Mouse (Mus musculus) MEL (cell line): ENCODE measurements around the gene Edc3. TPM values are rescaled to one million over a fixed set of nuclear protein-coding genes. Genes with fewer than 3 reads are reported as not detected.

Experiments used
- DNase-seq: peaks from one replicate; pipeline ENCODE4 v3.0.0; 2011; ENCODE audit warnings: low read depth, low spot score
- H3K27ac ChIP-seq: 2 replicates; pipeline ENCODE4 v1.5.1; 2012; ENCODE audit warnings: low read depth, mild to moderate bottlenecking, control low read depth, low read length, moderate library complexity; ENCODE audit not compliant: control insufficient read depth
- H3K27me3 ChIP-seq, 2 experiments: fragments of 150-350 bp in 1 of 2; sonication (generic) in 1 of 2; 2 replicates each; pipeline ENCODE4 v1.6.1; 2012; ENCODE audit warnings: low read length in 2 of 2, mild to moderate bottlenecking in 2 of 2, improper control_type of control experiment in 1 of 2, moderate library complexity in 1 of 2; ENCODE audit not compliant: insufficient read depth in 2 of 2, control insufficient read depth in 1 of 2
- H3K36me3 ChIP-seq, 2 experiments: 2 replicates each; pipeline ENCODE4 v1.6.1; 2012 to 2014; ENCODE audit warnings: low read length in 2 of 2, improper control_type of control experiment in 1 of 2, inconsistent platforms in 1 of 2, mild to moderate bottlenecking in 1 of 2; ENCODE audit not compliant: insufficient read depth in 2 of 2, control insufficient read depth in 1 of 2
- H3K4me1 ChIP-seq, 2 experiments: fragments of 150-350 bp in 1 of 2; sonication (generic) in 1 of 2; 2 replicates each; pipeline ENCODE4 v1.6.1; 2012; ENCODE audit warnings: low read length in 2 of 2, improper control_type of control experiment in 1 of 2, mild to moderate bottlenecking in 1 of 2; ENCODE audit not compliant: insufficient read depth in 2 of 2, control insufficient read depth in 1 of 2
- H3K4me3 ChIP-seq, 2 experiments: fragments of 150-350 bp in 1 of 2; sonication (generic) in 1 of 2; 2 replicates each; pipeline ENCODE4 v1.5.1; 2012; ENCODE audit warnings: low read depth in 2 of 2, low read length in 2 of 2, mild to moderate bottlenecking in 2 of 2, moderate library complexity in 2 of 2, control low read depth in 1 of 2, improper control_type of control experiment in 1 of 2; ENCODE audit not compliant: control insufficient read depth in 1 of 2, insufficient read depth in 1 of 2
- H3K79me2 ChIP-seq: 2 replicates; pipeline ENCODE4 v1.6.1; 2012; ENCODE audit warnings: mild to moderate bottlenecking, low read length, moderate library complexity; ENCODE audit not compliant: control insufficient read depth, poor library complexity, insufficient read depth
- H3K9ac ChIP-seq: 2 replicates; pipeline ENCODE4 v1.6.1; 2012; ENCODE audit warnings: low read depth, mild to moderate bottlenecking, control low read depth, low read length, moderate library complexity; ENCODE audit not compliant: control insufficient read depth, poor library complexity, severe bottlenecking
- H3K9me3 ChIP-seq: fragments of 150-350 bp; sonication (generic); replicated peaks from 2 replicates; pipeline ENCODE4 v1.6.1; 2012; ENCODE audit warnings: mild to moderate bottlenecking, low read length, improper control_type of control experiment, moderate library complexity; ENCODE audit not compliant: insufficient read depth
- CTCF ChIP-seq, 3 experiments: IDR thresholded peaks in 2 of 3; conservative IDR thresholded peaks in 1 of 3; 2 replicates each; pipeline ENCODE4 v1.5.1; 2011 to 2012; ENCODE audit warnings: low read length in 3 of 3, low read depth in 2 of 3, mild to moderate bottlenecking in 2 of 3, improper control_type of control experiment in 1 of 3, inconsistent platforms in 1 of 3, mixed read lengths in 1 of 3, moderate library complexity in 1 of 3; ENCODE audit not compliant: control insufficient read depth in 1 of 3, insufficient read depth in 1 of 3, poor library complexity in 1 of 3, severe bottlenecking in 1 of 3
- KAT2A ChIP-seq: conservative IDR thresholded peaks from 2 replicates; pipeline ENCODE4 v1.6.1; 2012; ENCODE audit warnings: low read depth, low read length, improper control_type of control experiment, inconsistent platforms
- MAX ChIP-seq: IDR thresholded peaks from 2 replicates; pipeline ENCODE4 v1.6.1; 2011; ENCODE audit warnings: low read length, improper control_type of control experiment
- MEF2A ChIP-seq: IDR thresholded peaks from 2 replicates; pipeline ENCODE4 v1.6.1; 2014; ENCODE audit warnings: low read depth, mild to moderate bottlenecking, inconsistent platforms, low read length, improper control_type of control experiment; ENCODE audit not compliant: poor library complexity, insufficient replicate concordance, severe bottlenecking; ENCODE audit errors: extremely low read depth
- MYB ChIP-seq: IDR thresholded peaks from 2 replicates; pipeline ENCODE4 v1.6.1; 2011; ENCODE audit warnings: mild to moderate bottlenecking, low read depth, low read length, improper control_type of control experiment
- POLR2AphosphoS5 ChIP-seq: IDR thresholded peaks from 2 replicates; pipeline ENCODE4 v1.6.1; 2012; ENCODE audit warnings: low read depth, borderline replicate concordance, mild to moderate bottlenecking, inconsistent platforms, low read length, moderate library complexity, mixed read lengths
- RCOR1 ChIP-seq: IDR thresholded peaks from 2 replicates; pipeline ENCODE4 v1.6.1; 2012; ENCODE audit warnings: low read depth, mild to moderate bottlenecking, inconsistent platforms, low read length, improper control_type of control experiment
- SMC3 ChIP-seq: IDR thresholded peaks from 2 replicates; pipeline ENCODE4 v1.6.1; 2011; ENCODE audit warnings: low read depth, low read length, improper control_type of control experiment
- TBP ChIP-seq: IDR thresholded peaks from 2 replicates; pipeline ENCODE4 v1.8.0; 2011; ENCODE audit warnings: low read depth, low read length, improper control_type of control experiment
- USF1 ChIP-seq: IDR thresholded peaks from 2 replicates; pipeline ENCODE4 v1.6.1; 2014; ENCODE audit warnings: low read depth, mild to moderate bottlenecking, inconsistent platforms, low read length, improper control_type of control experiment, moderate library complexity
- ZNF384 ChIP-seq: IDR thresholded peaks from 2 replicates; pipeline ENCODE4 v1.6.1; 2012; ENCODE audit warnings: low read depth, mild to moderate bottlenecking, inconsistent platforms, low read length, improper control_type of control experiment
- polyA plus RNA-seq, 2 experiments: library from polyadenylated mRNA; stranded (reverse) in 1 of 2; unstranded in 1 of 2; fragments of >175 nt in 1 of 2; fragments of >200 nt in 1 of 2; gene quantifications; 2 replicates each; pipeline versions ENCODE4 v1.2.1 to v1.2.4; 2012; ENCODE audit warnings: low replicate concordance in 2 of 2, low read depth in 1 of 2; ENCODE audit not compliant: insufficient read length in 2 of 2, insufficient read depth in 1 of 2, missing spikeins in 1 of 2
- total RNA-seq: library from RNA; depleted of rRNA; stranded (reverse); fragments of 300-350 nt; gene quantifications from 2 replicates; pipeline ENCODE4 v1.2.3, GENCODE M21; 2012

Gene Edc3
- total and polyA plus RNA-seq, 3 experiments, result 7.2 to 25.7 TPM; not detected in 1

DNA sequence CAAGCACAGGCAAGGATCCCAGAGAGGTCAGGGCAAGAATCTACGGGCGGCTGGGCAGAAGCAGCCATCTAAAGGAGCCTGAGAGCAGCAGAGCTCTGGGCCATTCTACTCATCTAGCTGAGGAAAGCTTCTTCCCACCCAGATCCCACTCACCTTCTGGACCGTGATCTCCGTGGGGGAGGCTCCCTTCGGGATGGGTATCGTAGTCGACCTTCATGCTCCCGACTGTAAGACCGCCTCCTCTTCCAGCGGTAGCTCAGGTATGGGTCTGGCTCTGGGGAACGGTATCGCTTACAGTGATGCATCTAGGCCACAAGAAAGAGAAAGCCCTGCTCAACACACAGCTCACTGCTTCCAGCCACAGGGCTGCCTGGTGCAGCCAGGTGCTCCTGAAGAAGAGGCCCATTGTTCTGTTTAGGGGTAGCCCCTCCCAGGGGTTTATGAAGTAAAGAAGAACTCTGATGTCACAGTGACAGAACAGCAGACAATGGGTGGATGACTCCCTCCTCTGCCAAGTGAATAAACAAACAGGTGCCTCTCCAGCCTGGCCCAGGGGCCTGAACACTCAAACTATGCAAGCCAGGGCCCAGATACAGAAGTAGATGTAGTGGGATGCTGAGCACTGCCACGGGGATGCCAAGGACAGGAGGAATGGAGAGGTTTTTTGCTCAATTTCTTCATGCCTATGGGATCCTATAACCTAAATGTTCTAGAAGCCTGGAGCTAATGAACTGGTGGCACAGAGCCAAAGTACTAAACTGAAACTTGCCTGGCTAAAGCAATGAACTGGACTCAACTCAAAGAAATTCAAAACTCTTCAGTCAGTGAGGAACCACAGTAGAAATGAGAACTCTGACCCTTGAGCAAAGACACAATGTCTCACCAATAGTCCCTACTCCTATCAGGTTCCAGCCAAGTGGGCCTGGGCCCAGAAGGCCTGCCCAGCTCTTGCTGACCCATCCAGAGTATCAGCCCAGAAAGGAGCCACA lies 53.5 kb downstream of the Edc3 start:
- H3K4me1 ChIP-seq, result peaks cover 5 to 25% of the 10 kb centered on the region in 2 experiments

DNA sequence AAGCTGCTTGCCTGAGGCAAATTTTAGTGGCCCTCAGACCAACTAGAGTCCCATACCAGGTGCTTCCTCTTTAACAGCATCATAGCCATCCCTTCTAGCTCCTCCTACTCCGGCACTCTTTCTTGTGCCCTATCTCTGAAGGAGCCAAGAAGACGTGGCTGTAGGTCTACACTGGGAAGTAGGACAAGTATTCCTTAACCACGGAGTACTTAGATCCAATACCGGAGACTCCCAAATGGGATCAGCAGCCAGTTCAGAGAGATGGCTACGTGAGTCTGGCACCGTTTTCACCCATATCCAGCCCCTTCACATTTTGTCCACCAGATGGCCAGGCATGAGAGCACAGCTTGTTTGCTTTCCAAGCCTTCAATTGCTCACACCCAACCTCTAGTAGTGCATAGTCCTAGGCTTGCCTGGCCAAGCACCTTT lies 54.2 kb downstream of the Edc3 start:
- no peak overlapping the region; the same call in 1 of the 2 replicates for H3K9ac ChIP-seq

More for the DNA sequence above, 53.5 kb downstream of the Edc3 start:
- Histone ChIP-seq H3K4me3 (no peak overlapping the region), H3K36me3 (peaks cover 14 to 20% of the 10 kb centered on the region in 2 experiments), H3K27ac (no peak overlapping the region), H3K27me3 (peaks cover 0 to 1% of the 10 kb centered on the region in 2 experiments; a peak in 1 of 4 replicates), H3K9me3 (no peaks in the 10 kb centered on the region), H3K79me2 (peaks cover 47% of the 10 kb centered on the region), H3K9ac (no peak overlapping the region)
- TF ChIP-seq USF1, result no peak
- no peak for TF ChIP-seq MEF2A
- TF ChIP-seq CTCF (IDR thresholded peaks at IDR 0.05 in 2 of 3, conservative IDR thresholded peaks at IDR 0.05 in 1 of 3; ENCODE audit: control insufficient read depth in 1 of 3, insufficient read depth in 1 of 3, low read depth in 2 of 3, low read length in 3 of 3, poor library complexity in 1 of 3, severe bottlenecking in 1 of 3), result no peak
- no peak for TF ChIP-seq POLR2AphosphoS5
- no peak for TF ChIP-seq ZNF384
- TF ChIP-seq MAX, result no peak
- no peak for TF ChIP-seq RCOR1
- DNase-seq, result no peak

More for the DNA sequence above, 54.2 kb downstream of the Edc3 start:
- Histone ChIP-seq H3K27ac (no peak overlapping the region), H3K9me3 (no peaks in the 10 kb centered on the region), H3K36me3 (peaks cover 13 to 20% of the 10 kb centered on the region in 2 experiments), H3K27me3 (peaks cover 0 to 1% of the 10 kb centered on the region in 2 experiments; a peak in 1 of 4 replicates), H3K4me3 (peak overlapping the region in 1 of 2 experiments; percentile 29; a peak in 2 of 4 replicates)
- peak; percentile 71 for DNase-seq
- no peak for TF ChIP-seq MYB
- peak; percentile 18 to 53 (median 40); a peak in 5 of 6 replicates for TF ChIP-seq CTCF (IDR thresholded peaks at IDR 0.05 in 2 of 3, conservative IDR thresholded peaks at IDR 0.05 in 1 of 3; ENCODE audit: control insufficient read depth in 1 of 3, insufficient read depth in 1 of 3, low read depth in 2 of 3, low read length in 3 of 3, poor library complexity in 1 of 3, severe bottlenecking in 1 of 3)
- TF ChIP-seq MAX, result no peak
- TF ChIP-seq SMC3, result peak; percentile 41
- TF ChIP-seq KAT2A, result no peak
- TF ChIP-seq TBP, result 0 out of 2 replicates have a peak, but pooled peaks have one; percentile 16
- TF ChIP-seq, all 39 proteins: peak for 3
- peaks cover 47% of the 10 kb centered on the region for H3K79me2 ChIP-seq
- H3K4me1 ChIP-seq, result peaks cover 5 to 25% of the 10 kb centered on the region in 2 experiments
